Mouse (Mus musculus) kidney, adult 9 months (tissue): ENCODE results near the gene Ppil2.
A peak's percentile ranks its signal among the peaks of the same experiment; 100 is the strongest.

ENCODE experiments used
- DNase-seq: peaks from one replicate; pipeline ENCODE4 v3.0.0; 2022

Ppil2 gene

GRCm38 (mm10) chr16:17110771-17111743 lies at the start of gene Ppil2:
Gene Ppil2, minus strand, starts transcription at chr16:17111257.
- peak; percentile 77 for DNase-seq

GRCm38 (mm10) chr16:17154346-17154745 lies 43.3 kb upstream of the Ppil2 start:
- peak; percentile 21 for DNase-seq

GRCm38 (mm10) chr16:17151874-17152273 lies 40.8 kb upstream of the Ppil2 start:
- no peak for DNase-seq

- peak; percentile 72 for DNase-seq
Measured at GRCm38 (mm10) chr16:17150520-17151258, 39.6 kb upstream of the Ppil2 start.

GRCm38 (mm10) chr16:17148084-17148483 lies 37.0 kb upstream of the Ppil2 start:
- no peak for DNase-seq

GRCm38 (mm10) chr16:17147391-17147929 lies 36.4 kb upstream of the Ppil2 start:
- DNase-seq, result peak; percentile 14

GRCm38 (mm10) chr16:17146772-17147235 lies 35.7 kb upstream of the Ppil2 start, which contains the start of gene Ccdc116:
Gene Ccdc116, minus strand, starts transcription at chr16:17147229.
- DNase-seq, result peak; percentile 70

GRCm38 (mm10) chr16:17144339-17144738 lies 33.3 kb upstream of the Ppil2 start, which contains the start of gene Ydjc:
Gene Ydjc, plus strand, starts transcription at chr16:17144621.
- DNase-seq, result no peak

GRCm38 (mm10) chr16:17137355-17137754 lies 26.3 kb upstream of the Ppil2 start:
- no peak for DNase-seq

GRCm38 (mm10) chr16:17132906-17133200 lies 21.8 kb upstream of the Ppil2 start:
- no peak for DNase-seq

- peak; percentile 98 for DNase-seq
Measured at GRCm38 (mm10) chr16:17132089-17132905, 21.2 kb upstream of the Ppil2 start, which contains the start of gene Sdf2l1. Gene Sdf2l1, minus strand, starts transcription at chr16:17132383.

- DNase-seq, result no peak
Measured at GRCm38 (mm10) chr16:17131191-17132088, 20.4 kb upstream of the Ppil2 start.

- DNase-seq, result peak; percentile 66
Measured at GRCm38 (mm10) chr16:17127292-17127691, 16.2 kb upstream of the Ppil2 start.

- DNase-seq, result peak; percentile 66
Measured at GRCm38 (mm10) chr16:17124871-17125520, 13.9 kb upstream of the Ppil2 start, which contains the start of gene 2610318N02Rik. Gene 2610318N02Rik, minus strand, starts transcription at chr16:17125167.

GRCm38 (mm10) chr16:17124119-17124870 lies 13.2 kb upstream of the Ppil2 start:
- no peak for DNase-seq

- no peak for DNase-seq
Measured at GRCm38 (mm10) chr16:17121569-17121968, 10.5 kb upstream of the Ppil2 start.

GRCm38 (mm10) chr16:17117309-17117799 lies 6.3 kb upstream of the Ppil2 start:
- DNase-seq, result no peak

GRCm38 (mm10) chr16:17104600-17104999 lies 6.5 kb downstream of the Ppil2 start:
- DNase-seq, result no peak

- DNase-seq, result no peak
Measured at GRCm38 (mm10) chr16:17102630-17103220, 8.3 kb downstream of the Ppil2 start.
